Mouse (Mus musculus) myocyte (in vitro differentiated cells): ENCODE measurements at regions not wholly inside any gene's neighbourhood (a gene's known extent, or its start where the extent isn't known, plus 50 kb on each side); places are given as distances from the start of the nearest gene placed in this dataset.

ENCODE experiments used
- H3K27me3 ChIP-seq: one replicate; pipeline ENCODE4 v1.6.1; 2011; ENCODE audit not compliant: control insufficient read depth, insufficient read depth, insufficient read length
- H3K36me3 ChIP-seq: one replicate; pipeline ENCODE4 v1.6.1; 2011; ENCODE audit not compliant: control insufficient read depth, insufficient read depth
- H3K4me2 ChIP-seq: one replicate; pipeline ENCODE4 v1.6.1; 2011; ENCODE audit warnings: low read depth, control low read depth
- H3K4me3 ChIP-seq: one replicate; pipeline ENCODE4 v1.5.1; 2011; ENCODE audit warnings: mild to moderate bottlenecking, control low read depth, moderate library complexity
- H3K79me2 ChIP-seq: one replicate; pipeline ENCODE4 v1.6.1; 2011; ENCODE audit not compliant: control insufficient read depth, insufficient read depth
- H3ac ChIP-seq: one replicate; pipeline ENCODE4 v1.6.1; 2011; ENCODE audit not compliant: control insufficient read depth, insufficient read length
- CEBPB ChIP-seq: IDR thresholded peaks from 2 replicates; pipeline ENCODE4 v1.6.1; 2011; ENCODE audit warnings: mild to moderate bottlenecking, moderate library complexity; ENCODE audit not compliant: poor library complexity, insufficient read depth, severe bottlenecking
- E2F4 ChIP-seq: IDR thresholded peaks from one replicate; pipeline ENCODE4 v1.6.1; 2011; ENCODE audit warnings: mild to moderate bottlenecking, control low read depth, moderate library complexity; ENCODE audit not compliant: insufficient read depth
- MAX ChIP-seq: IDR thresholded peaks from one replicate; pipeline ENCODE4 v1.6.1; 2011; ENCODE audit warnings: low read depth, mild to moderate bottlenecking, control low read depth
- MYOD1 ChIP-seq, 3 experiments: IDR thresholded peaks; one replicate each; pipeline ENCODE4 v1.6.1; 2011; ENCODE audit warnings: control low read depth in 2 of 3, low read depth in 2 of 3, mild to moderate bottlenecking in 2 of 3, moderate library complexity in 1 of 3; ENCODE audit not compliant: insufficient read length in 2 of 3, control insufficient read depth in 1 of 3
- MYOG ChIP-seq, 3 experiments: IDR thresholded peaks; one replicate each; pipeline ENCODE4 v1.6.1; 2011; ENCODE audit warnings: control low read depth in 2 of 3, low read depth in 2 of 3, mild to moderate bottlenecking in 2 of 3; ENCODE audit not compliant: insufficient read length in 2 of 3, control insufficient read depth in 1 of 3, insufficient read depth in 1 of 3
- POLR2A ChIP-seq: IDR thresholded peaks from one replicate; pipeline ENCODE4 v1.6.1; 2011; ENCODE audit warnings: low read depth, mild to moderate bottlenecking, control low read depth, moderate library complexity; ENCODE audit not compliant: insufficient read length
- POLR2AphosphoS2 ChIP-seq: IDR thresholded peaks from one replicate; pipeline ENCODE4 v1.6.1; 2011; ENCODE audit warnings: low read depth, control low read depth; ENCODE audit not compliant: insufficient read length
- REST ChIP-seq: IDR thresholded peaks from one replicate; pipeline ENCODE4 v1.6.1; 2011; ENCODE audit warnings: mild to moderate bottlenecking, control low read depth, moderate library complexity; ENCODE audit not compliant: insufficient read depth, insufficient read length
- SRF ChIP-seq: IDR thresholded peaks from one replicate; pipeline ENCODE4 v1.6.1; 2011; ENCODE audit warnings: low read depth; ENCODE audit not compliant: control insufficient read depth, insufficient read length
- TCF12 ChIP-seq: IDR thresholded peaks from one replicate; pipeline ENCODE4 v1.6.1; 2011; ENCODE audit warnings: mild to moderate bottlenecking, control low read depth; ENCODE audit not compliant: poor library complexity, insufficient read depth, severe bottlenecking
- TCF3 ChIP-seq: IDR thresholded peaks from one replicate; pipeline ENCODE4 v1.6.1; 2011; ENCODE audit warnings: low read depth, control low read depth; ENCODE audit not compliant: insufficient read length
- USF1 ChIP-seq: IDR thresholded peaks from one replicate; pipeline ENCODE4 v1.6.1; 2011; ENCODE audit warnings: low read depth, mild to moderate bottlenecking, control low read depth, moderate library complexity

GRCm38 (mm10) chr14:89806825-89807224 is 1335.6 kb upstream of the Pcdh20 start:
- Histone ChIP-seq H3K79me2 (no peaks in the 10 kb centered on the region), H3K4me2 (no peak overlapping the region), H3K27me3 (no peaks in the 10 kb centered on the region), H3ac (no peak overlapping the region), H3K36me3 (no peaks in the 10 kb centered on the region), H3K4me3 (no peak overlapping the region)
- TF ChIP-seq MYOD1 (IDR thresholded peaks at IDR 0.05; ENCODE audit: control insufficient read depth in 1 of 3, insufficient read length in 2 of 3, low read depth in 2 of 3), result no peak
- no peak for TF ChIP-seq CEBPB

- Histone ChIP-seq H3K4me3 (no peak overlapping the region), H3K36me3 (no peaks in the 10 kb centered on the region), H3K4me2 (no peak overlapping the region), H3K27me3 (no peaks in the 10 kb centered on the region), H3ac (no peak overlapping the region), H3K79me2 (no peaks in the 10 kb centered on the region)
- TF ChIP-seq MAX (no peak), E2F4 (no peak), REST (no peak), TCF12 (no peak), POLR2A (no peak), TCF3 (no peak), POLR2AphosphoS2 (no peak), MYOD1 (IDR thresholded peaks at IDR 0.05; ENCODE audit: control insufficient read depth in 1 of 3, insufficient read length in 2 of 3, low read depth in 2 of 3) (no peak), USF1 (no peak), SRF (no peak), MYOG (IDR thresholded peaks at IDR 0.05; ENCODE audit: control insufficient read depth in 1 of 3, insufficient read depth in 1 of 3, insufficient read length in 2 of 3, low read depth in 2 of 3) (no peak), CEBPB (no peak)
Measured at GRCm38 (mm10) chr14:89804677-89805234, 1333.6 kb upstream of the Pcdh20 start.

- Histone ChIP-seq H3K4me3 (no peak overlapping the region), H3K4me2 (no peak overlapping the region), H3K79me2 (no peaks in the 10 kb centered on the region), H3K27me3 (no peaks in the 10 kb centered on the region), H3K36me3 (no peaks in the 10 kb centered on the region), H3ac (no peak overlapping the region)
- TF ChIP-seq SRF (no peak), TCF12 (no peak), E2F4 (no peak), POLR2AphosphoS2 (no peak), POLR2A (no peak), REST (no peak), MAX (no peak), MYOD1 (IDR thresholded peaks at IDR 0.05; ENCODE audit: control insufficient read depth in 1 of 3, insufficient read length in 2 of 3, low read depth in 2 of 3) (no peak), MYOG (IDR thresholded peaks at IDR 0.05; ENCODE audit: control insufficient read depth in 1 of 3, insufficient read depth in 1 of 3, insufficient read length in 2 of 3, low read depth in 2 of 3) (no peak), TCF3 (no peak), CEBPB (no peak), USF1 (no peak)
Measured at GRCm38 (mm10) chr14:89755831-89756230, 1284.6 kb upstream of the Pcdh20 start.

GRCm38 (mm10) chr14:89713711-89714110 is 1242.5 kb upstream of the Pcdh20 start:
- Histone ChIP-seq H3K36me3 (no peaks in the 10 kb centered on the region), H3K79me2 (no peaks in the 10 kb centered on the region), H3K4me2 (no peak overlapping the region), H3ac (no peak overlapping the region), H3K4me3 (no peak overlapping the region), H3K27me3 (no peaks in the 10 kb centered on the region)
- TF ChIP-seq POLR2AphosphoS2 (no peak), MYOG (IDR thresholded peaks at IDR 0.05; ENCODE audit: control insufficient read depth in 1 of 3, insufficient read depth in 1 of 3, insufficient read length in 2 of 3, low read depth in 2 of 3) (no peak), REST (no peak), USF1 (no peak), E2F4 (no peak), MAX (no peak), TCF12 (no peak), CEBPB (no peak), MYOD1 (IDR thresholded peaks at IDR 0.05; ENCODE audit: control insufficient read depth in 1 of 3, insufficient read length in 2 of 3, low read depth in 2 of 3) (no peak), POLR2A (no peak), SRF (no peak), TCF3 (no peak)
